Mouse (Mus musculus) B cell, adult (primary cell): Measurements from ENCODE around the gene Nt5e. TPM values are rescaled to one million over a fixed set of nuclear protein-coding genes. Genes with fewer than 3 reads are reported as not detected.

Experiments used
- total RNA-seq: library from RNA; stranded (reverse); gene quantifications from 4 replicates; pipeline ENCODE4 v1.2.4, GENCODE M21; 2023; ENCODE audit not compliant: inconsistent age

The Nt5e gene
- 9.5 to 15.0 TPM (median 12.2 TPM) in 4 replicates for total RNA-seq

GRCm38 (mm10) chr9:88326930-88327901, at the start of gene Nt5e:
Gene Nt5e (plus strand): TSS chr9:88327197.

Other genes starting within 250 kb of the Nt5e start
- gene Snx14, start 111.8 kb downstream of the Nt5e start, total RNA-seq = 23.8 to 29.4 TPM (median 27.0 TPM) in 4 replicates
- 1.0 to 2.0 TPM in 2 of 4 replicates, not detected in the others for gene Gm20537, start 129.4 kb downstream of the Nt5e start, total RNA-seq
- gene Syncrip, start 155.4 kb downstream of the Nt5e start, total RNA-seq = 101 to 108 TPM (median 104 TPM) in 4 replicates
- gene Zfp949, start 220.8 kb downstream of the Nt5e start, total RNA-seq = 5.9 to 12.0 TPM (median 7.6 TPM) in 4 replicates